Mouse (Mus musculus): ENCODE data around the gene Ano8.

- TF ChIP-seq CTCF (IDR thresholded peaks at IDR 0.05; ENCODE audit: low read depth, low read length) (no peak), POLR2A (IDR thresholded peaks at IDR 0.05; ENCODE audit: borderline replicate concordance, low read depth, low read length) (no peak)
Observed at GRCm38 (mm10) chr8:71521634-71522033, 35.9 kb upstream of the Ano8 start.
